ENCODE assay signal across 13 mouse cellular contexts in the genomic region with DNA sequence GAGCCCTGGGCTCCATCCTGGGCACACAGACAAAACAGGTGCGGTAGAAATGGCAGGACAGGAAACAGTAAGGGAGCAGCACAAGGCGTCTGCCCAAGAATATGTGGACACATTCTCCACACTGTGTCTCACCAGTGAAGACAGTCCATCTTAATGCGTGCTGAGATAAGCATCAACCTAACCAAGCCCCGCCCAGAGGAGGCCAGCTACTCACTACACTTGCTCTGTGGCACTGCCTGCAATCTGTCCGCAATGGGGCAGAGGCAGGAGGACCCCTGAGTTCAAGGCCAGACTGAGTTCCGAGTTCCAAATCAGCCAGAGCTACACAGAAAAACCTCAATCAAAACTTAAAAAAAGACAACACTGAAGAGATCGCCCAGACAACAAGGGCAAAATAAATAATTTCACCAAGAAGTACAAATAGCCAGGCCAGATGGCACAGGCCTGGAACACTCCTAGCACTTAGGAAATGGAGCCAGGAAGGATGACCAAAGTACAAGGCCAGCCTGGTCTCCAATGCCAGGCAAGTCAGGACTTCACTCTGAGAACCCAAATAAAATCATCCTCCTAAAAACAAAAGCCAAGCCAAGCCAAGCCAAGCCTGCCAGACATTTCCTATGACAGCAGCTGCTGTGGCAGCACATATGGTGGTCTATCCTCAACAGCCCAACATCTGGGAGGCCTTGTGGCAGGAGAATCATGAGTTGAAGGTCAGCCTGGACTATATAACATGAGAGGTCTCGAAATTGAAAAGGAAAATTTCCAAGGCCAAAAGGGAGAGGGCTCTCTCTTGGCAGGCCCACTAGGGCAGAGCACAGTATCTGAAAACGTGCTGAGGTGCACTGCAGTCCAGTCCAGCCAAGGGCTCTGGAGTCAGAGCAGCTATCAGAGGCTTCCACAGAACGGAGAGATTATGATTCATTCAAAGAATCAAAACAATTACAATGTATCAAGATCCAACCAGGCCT. TPM values are rescaled to one million over a fixed set of nuclear protein-coding genes. Genes with fewer than 3 reads are reported as not detected.
DNase-seq lines count a peak whose midpoint lies in the region; ATAC-seq lines count a peak whose summit lies in the region.
"Had no signal": no experiment of that assay in that cellular context is flagged by ENCODE, and none has a peak within 500 bp of the region (broad histone marks: within the 10 kb centered on the region; RNA-seq: fewer than 3 reads in every experiment).

No protein-coding gene starts in this region.

- intact Hi-C loops in heart, postnatal 25 days (cut with DNase I) = no loop called here
- intact Hi-C loops in left cerebral cortex, postnatal 10 days (cut with DNase I) = no loop called here
- intact Hi-C loops in left cerebral cortex, postnatal 25 days (cut with DNase I) = no loop called here

- DNase-seq in heart, postnatal 25 days (ENCODE audit: low spot score) = no peak
- no peak for DNase-seq in lung, postnatal 10 days
- peak; percentile 56 to 61 for DNase-seq in adrenal gland, postnatal 36 days
- DNase-seq in left cerebral cortex, postnatal 10 days (ENCODE audit: extremely low spot score in 1 of 2, low spot score in 2 of 2) = no peak
- no peak for DNase-seq in left cerebral cortex, postnatal 25 days (ENCODE audit: low spot score in 2 of 2)
- DNase-seq: embryo, embryonic 11 days; thymus, postnatal 36 days had no signal

- no peak for ATAC-seq in heart, embryonic 14.5 days (ENCODE audit: insufficient number of reproducible peaks, insufficient read depth, low FRiP score, low read depth)
- no peak for ATAC-seq in lung, embryonic 16.5 days (ENCODE audit: low read depth)
- 0 out of 2 replicates have a peak, but pooled peaks have one; percentile 49 for ATAC-seq in erythroid progenitor cell, adult 5-6 weeks (replicated peaks; ENCODE audit: low FRiP score, poor library complexity, severe bottlenecking)
- ATAC-seq: forebrain, embryonic 16.5 days; midbrain, embryonic 13.5 days had no signal

- H3K27ac ChIP-seq in heart, embryonic 14.5 days (replicated peaks in 1 of 2; ENCODE audit: control insufficient read depth in 1 of 2, insufficient read depth in 1 of 2, low read depth in 2 of 2, low read length in 2 of 2) = no peak overlapping the region
- peak overlapping the region; percentile 44 for H3K27ac ChIP-seq in lung, embryonic 16.5 days (ENCODE audit: low read length)
- H3K27ac ChIP-seq: midbrain, embryonic 13.5 days had no signal

- 0 out of 2 replicates have a peak overlapping the region, but pooled peaks have one; percentile 5 for H3K9ac ChIP-seq in heart, embryonic 14.5 days (ENCODE audit: low read length)
- H3K9ac ChIP-seq in lung, embryonic 16.5 days (ENCODE audit: low read length) = no peak overlapping the region
- H3K9ac ChIP-seq: limb, embryonic 12.5 days had no signal

- H3K27me3 ChIP-seq in heart, embryonic 14.5 days (ENCODE audit: control insufficient read depth, insufficient read depth, low read length) = no peaks in the 10 kb centered on the region
- no peaks in the 10 kb centered on the region for H3K27me3 ChIP-seq in lung, embryonic 16.5 days (ENCODE audit: control insufficient read depth, insufficient read depth, low read depth, low read length)
- H3K27me3 ChIP-seq: limb, embryonic 12.5 days; midbrain, embryonic 13.5 days had no signal

- H3K36me3 ChIP-seq in heart, embryonic 14.5 days (ENCODE audit: control insufficient read depth, insufficient read depth, low read length) = no peaks in the 10 kb centered on the region
- no peaks in the 10 kb centered on the region for H3K36me3 ChIP-seq in lung, embryonic 16.5 days (ENCODE audit: control insufficient read depth, insufficient read depth, low read length)
- H3K36me3 ChIP-seq: limb, embryonic 12.5 days; midbrain, embryonic 13.5 days had no signal

- H3K4me2 ChIP-seq in heart, embryonic 14.5 days (ENCODE audit: low read length) = no peak overlapping the region
- no peak overlapping the region for H3K4me2 ChIP-seq in lung, embryonic 16.5 days (ENCODE audit: low read depth, low read length)
- H3K4me2 ChIP-seq: limb, embryonic 12.5 days; midbrain, embryonic 13.5 days had no signal

- no peak overlapping the region for H3K4me3 ChIP-seq in heart, embryonic 14.5 days (ENCODE audit: control insufficient read depth in 1 of 2, insufficient read depth in 1 of 2, low read depth in 1 of 2, low read length in 2 of 2)
- H3K4me3 ChIP-seq in lung, embryonic 16.5 days (ENCODE audit: low read length) = no peak overlapping the region
- H3K4me3 ChIP-seq: limb, embryonic 12.5 days; midbrain, embryonic 13.5 days had no signal

- no peaks in the 10 kb centered on the region for H3K9me3 ChIP-seq in heart, embryonic 14.5 days (ENCODE audit: control insufficient read depth, low read length)
- no peaks in the 10 kb centered on the region for H3K9me3 ChIP-seq in lung, embryonic 16.5 days (ENCODE audit: control insufficient read depth, low read length)
- H3K9me3 ChIP-seq: limb, embryonic 12.5 days; midbrain, embryonic 13.5 days had no signal

- H3K4me1 ChIP-seq in heart, embryonic 14.5 days (ENCODE audit: control insufficient read depth in 2 of 2, insufficient read depth in 2 of 2, low read length in 2 of 2) = peaks cover 2 to 24% of the 10 kb centered on the region in 2 experiments
- H3K4me1 ChIP-seq in lung, embryonic 16.5 days (replicated peaks; ENCODE audit: control insufficient read depth, insufficient read depth, low read length) = peaks cover 16% of the 10 kb centered on the region

- whole genome bisulfite sequencing in heart, embryonic 14.5 days = 70% methylated on average over 10 of the region's 10 CpGs
- 75% methylated on average over 10 of the region's 10 CpGs for WGBS in lung, embryonic 16.5 days

RNA-seq across cellular contexts. Expression of gene D17Wsu92e, which starts 15.4 kb away (rescaled TPM):
- polyA plus RNA-seq in heart, embryonic 14.5 days (2014; fragmentation: Nextera tagmentation; extraction: Ambion mirVana) = 15.4 and 16.6 TPM in 2 replicates
- 100 to 1,000 TPM; 133 to 137 TPM for total RNA-seq in heart, postnatal 25 days (2021)
- 14.6 and 16.9 TPM in 2 replicates for polyA plus RNA-seq in lung, embryonic 16.5 days (2015; fragmentation: Nextera tagmentation; extraction: Ambion mirVana)
- total RNA-seq in adrenal gland, postnatal 36 days (2021) = 100 to 1,000 TPM; 160 to 185 TPM
- 66.7 and 69.2 TPM in 2 replicates for total RNA-seq in erythroid progenitor cell, adult 5-6 weeks (2015; ENCODE audit: low replicate concordance)
- total RNA-seq in erythroid progenitor cell, adult 5-6 weeks (2017; ENCODE audit: low replicate concordance) = 124 and 152 TPM in 2 replicates
- 100 to 1,000 TPM; 106 to 107 TPM for total RNA-seq in left cerebral cortex, postnatal 10 days (2021)
- total RNA-seq in left cerebral cortex, postnatal 25 days (2021) = 100 to 1,000 TPM; 196 to 198 TPM

RNA-seq across cellular contexts. Expression of gene Snrpc, which starts 32.9 kb away (rescaled TPM):
- polyA plus RNA-seq in heart, embryonic 14.5 days (2014; fragmentation: Nextera tagmentation; extraction: Ambion mirVana) = 213 and 228 TPM in 2 replicates
- total RNA-seq in heart, postnatal 25 days (2021) = 10 to 100 TPM; 59.9 to 60.7 TPM
- 296 and 313 TPM in 2 replicates for polyA plus RNA-seq in lung, embryonic 16.5 days (2015; fragmentation: Nextera tagmentation; extraction: Ambion mirVana)
- 10 to 100 TPM; 84.2 to 85.8 TPM for total RNA-seq in adrenal gland, postnatal 36 days (2021)
- 69.2 and 80.1 TPM in 2 replicates for total RNA-seq in erythroid progenitor cell, adult 5-6 weeks (2015; ENCODE audit: low replicate concordance)
- 29.2 and 44.5 TPM in 2 replicates for total RNA-seq in erythroid progenitor cell, adult 5-6 weeks (2017; ENCODE audit: low replicate concordance)
- total RNA-seq in left cerebral cortex, postnatal 10 days (2021) = 10 to 100 TPM; 72.1 to 76.6 TPM
- 10 to 100 TPM; 50.7 to 54.5 TPM for total RNA-seq in left cerebral cortex, postnatal 25 days (2021)

RNA-seq across cellular contexts. Expression of gene Uhrf1bp1, which starts 51.2 kb away (rescaled TPM):
- polyA plus RNA-seq in heart, embryonic 14.5 days (2014; fragmentation: Nextera tagmentation; extraction: Ambion mirVana) = 3.2 and 3.3 TPM in 2 replicates
- total RNA-seq in heart, postnatal 25 days (2021) = 10 to 100 TPM; 14.0 to 14.8 TPM
- polyA plus RNA-seq in lung, embryonic 16.5 days (2015; fragmentation: Nextera tagmentation; extraction: Ambion mirVana) = 3.7 and 4.6 TPM in 2 replicates
- 10 to 100 TPM; 26.8 to 33.4 TPM for total RNA-seq in adrenal gland, postnatal 36 days (2021)
- 2.9 and 11.2 TPM in 2 replicates for total RNA-seq in erythroid progenitor cell, adult 5-6 weeks (2015; ENCODE audit: low replicate concordance)
- 4.2 and 6.0 TPM in 2 replicates for total RNA-seq in erythroid progenitor cell, adult 5-6 weeks (2017; ENCODE audit: low replicate concordance)
- total RNA-seq in left cerebral cortex, postnatal 10 days (2021) = 10 to 100 TPM; 22.9 to 23.8 TPM
- total RNA-seq in left cerebral cortex, postnatal 25 days (2021) = 10 to 100 TPM; 17.8 to 22.9 TPM

Comparison
In these comparisons a context has a peak if more than half of its experiments do, and no peak if none do; other contexts are left out.
1. DNase-seq: peak in adrenal gland, postnatal 36 days (2 of 2); none in heart, postnatal 25 days (single experiment), lung, postnatal 10 days (single experiment), left cerebral cortex, postnatal 10 days (0 of 2) and left cerebral cortex, postnatal 25 days (0 of 2).